Mouse (Mus musculus) kidney, postnatal 4 days (tissue): ENCODE measurements around the gene Tmem164.
A peak's percentile ranks its signal among the peaks of the same experiment; 100 is the strongest.

Experiments used
- DNase-seq, 2 experiments: peaks; one replicate each; pipeline ENCODE4 v3.0.0; 2021; ENCODE audit warnings: mixed read lengths in 2 of 2

Gene Tmem164

GRCm38 (mm10) chrX:142681056-142681615 lies at the start of gene Tmem164:
Tmem164 (plus strand) TSS chrX:142681406.
- DNase-seq = peak; percentile 83 to 89

- peak in 1 of 2 experiments; percentile 15 for DNase-seq
These were observed 48.2 kb upstream of the Tmem164 start for GRCm38 (mm10) chrX:142632990-142633389.

- no peak for DNase-seq
These were observed 34.0 kb upstream of the Tmem164 start for GRCm38 (mm10) chrX:142647202-142647601.

GRCm38 (mm10) chrX:142650117-142650764 lies 31.0 kb upstream of the Tmem164 start:
- DNase-seq = no peak

- DNase-seq = no peak
These were observed 16.3 kb upstream of the Tmem164 start for GRCm38 (mm10) chrX:142664704-142665422.

- DNase-seq = peak; percentile 29 to 47
These were observed 15.8 kb upstream of the Tmem164 start for GRCm38 (mm10) chrX:142665423-142665805.

- DNase-seq = no peak
These were observed 11.7 kb upstream of the Tmem164 start for GRCm38 (mm10) chrX:142669312-142670091.

GRCm38 (mm10) chrX:142670121-142670520 lies 11.1 kb upstream of the Tmem164 start:
- DNase-seq = no peak

- no peak for DNase-seq
These were observed 10.1 kb upstream of the Tmem164 start for GRCm38 (mm10) chrX:142671141-142671540.

- no peak for DNase-seq
These were observed 8.5 kb upstream of the Tmem164 start for GRCm38 (mm10) chrX:142672701-142673100.

- no peak for DNase-seq
These were observed 4.0 kb upstream of the Tmem164 start for GRCm38 (mm10) chrX:142677193-142677592.

GRCm38 (mm10) chrX:142678499-142679474 lies 2.4 kb upstream of the Tmem164 start:
- DNase-seq = no peak

- no peak for DNase-seq
These were observed 1.5 kb upstream of the Tmem164 start for GRCm38 (mm10) chrX:142679502-142680250.

GRCm38 (mm10) chrX:142680391-142681055 lies 683 bp upstream of the Tmem164 start:
- peak; percentile 27 to 46 for DNase-seq

GRCm38 (mm10) chrX:142681616-142682141 lies 473 bp downstream of the Tmem164 start:
- peak; percentile 71 to 81 for DNase-seq

- DNase-seq = peak; percentile 29 to 50
These were observed 1.1 kb downstream of the Tmem164 start for GRCm38 (mm10) chrX:142682176-142682820.

- peak; percentile 41 to 57 for DNase-seq
These were observed 1.8 kb downstream of the Tmem164 start for GRCm38 (mm10) chrX:142682990-142683389.

- no peak for DNase-seq
These were observed 3.5 kb downstream of the Tmem164 start for GRCm38 (mm10) chrX:142684674-142685073.

- DNase-seq = peak; percentile 46 to 62
These were observed 4.5 kb downstream of the Tmem164 start for GRCm38 (mm10) chrX:142685676-142686075.

- DNase-seq = no peak
These were observed 7.3 kb downstream of the Tmem164 start for GRCm38 (mm10) chrX:142688509-142688908.
